Mouse (Mus musculus) stomach, embryonic 14.5 days (tissue): Measurements from ENCODE around the gene Fam241b. TPM values are rescaled to one million over a fixed set of nuclear protein-coding genes. Genes with fewer than 3 reads are reported as not detected.

ENCODE experiments used
- polyA plus RNA-seq: library from polyadenylated mRNA; unstranded; fragments of >200 nt; fragmentation: Nextera tagmentation; extraction: Ambion mirVana; gene quantifications from 2 replicates; pipeline ENCODE4 v1.2.1, GENCODE M21; 2014

Fam241b gene
- polyA plus RNA-seq, 1 experiment from 2014 or later = 8.1 TPM

Other genes starting within 250 kb of the Fam241b start
- gene Col13a1, start 164.8 kb downstream of the Fam241b start, polyA plus RNA-seq = 2.3 and 2.6 TPM in 2 replicates
- gene Neurog3, start 10.8 kb downstream of the Fam241b start, polyA plus RNA-seq = 0.58 and 4.7 TPM in 2 replicates
- 32.4 and 32.8 TPM in 2 replicates for gene Tspan15, start 87.3 kb upstream of the Fam241b start, polyA plus RNA-seq
- gene Tacr2, start 108.5 kb upstream of the Fam241b start, polyA plus RNA-seq = 0.14 and 0.69 TPM in 2 replicates
- 19.4 and 23.6 TPM in 2 replicates for gene Hk1, start 236.0 kb upstream of the Fam241b start, polyA plus RNA-seq